In the genomic region with DNA sequence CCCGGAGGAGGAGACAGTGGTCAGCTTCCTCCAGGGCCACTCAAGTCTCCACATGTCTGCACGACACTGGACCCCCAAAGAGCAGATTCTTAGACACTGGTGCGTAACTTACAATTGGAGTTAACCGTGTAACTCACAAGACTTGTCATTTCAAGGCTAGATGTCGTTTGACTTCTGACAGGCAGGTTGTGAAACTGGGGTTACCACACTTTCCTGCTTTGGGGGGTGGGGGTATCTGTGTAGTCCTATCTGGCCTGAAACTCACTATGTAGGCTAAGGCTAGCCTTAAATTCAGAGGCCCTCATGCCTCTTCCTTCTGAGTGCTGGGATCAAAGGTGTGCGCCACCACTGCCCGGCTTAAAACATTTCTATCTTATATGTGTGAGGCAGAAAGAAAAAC, we compare ENCODE assay signal across 38 mouse cellular contexts. TPM values are rescaled to one million over a fixed set of nuclear protein-coding genes. Genes with fewer than 3 reads are reported as not detected.
"Had no signal": no experiment of that assay in that cellular context is flagged by ENCODE, and none has a peak within 500 bp of the region (broad histone marks: within the 10 kb centered on the region; RNA-seq: fewer than 3 reads in every experiment).

No protein-coding gene starts in this region.

- H3K4me1 ChIP-seq: hindbrain, embryonic 12.5 days had no signal

- H3K36me3 ChIP-seq: heart, embryonic 10.5 days; heart, embryonic 12.5 days; hindbrain, embryonic 10.5 days; hindbrain, embryonic 12.5 days; intestine, embryonic 15.5 days; limb, embryonic 10.5 days; limb, embryonic 12.5 days; liver, embryonic 12.5 days had no signal

- DNase-seq: forebrain, postnatal 0 days; gastrocnemius, postnatal 14 days; gastrocnemius, postnatal 36 days; heart, adult 18-20 months; heart, postnatal 10 days; heart, postnatal 4 days; kidney, adult 11 months; kidney, adult 8-10 months; kidney, postnatal 10 days; kidney, postnatal 25 days had no signal

- H3K4me3 ChIP-seq: heart, embryonic 12.5 days; hindbrain, embryonic 12.5 days; intestine, embryonic 15.5 days; layer of hippocampus, adult 2 months; limb, embryonic 12.5 days; liver, embryonic 12.5 days had no signal

- ATAC-seq: forebrain, postnatal 0 days; hindbrain, embryonic 16.5 days; inflammation-experienced regulatory T-cells, adult 6 months had no signal

- H3K4me2 ChIP-seq: heart, embryonic 12.5 days; hindbrain, embryonic 14.5 days had no signal

- H3K27ac ChIP-seq: heart, embryonic 10.5 days; hindbrain, embryonic 10.5 days; hindbrain, embryonic 12.5 days; hindbrain, embryonic 14.5 days; intestine, embryonic 15.5 days; layer of hippocampus, adult 2 months; limb, embryonic 10.5 days; limb, embryonic 12.5 days; liver, embryonic 12.5 days had no signal

- H3K9ac ChIP-seq: forebrain, postnatal 0 days; heart, embryonic 12.5 days; hindbrain, embryonic 12.5 days; hindbrain, embryonic 14.5 days; intestine, embryonic 15.5 days; liver, embryonic 12.5 days had no signal

- H3K9me3 ChIP-seq: heart, embryonic 10.5 days; heart, embryonic 12.5 days; hindbrain, embryonic 12.5 days; intestine, embryonic 15.5 days; limb, embryonic 10.5 days; liver, embryonic 12.5 days had no signal

RNA-seq across cellular contexts. Expression of a gene that starts 2.0 kb away (rescaled TPM):
- total RNA-seq: forebrain, postnatal 0 days; gastrocnemius, adult 18-20 months; gastrocnemius, adult 8-10 months; gastrocnemius, postnatal 14 days; gastrocnemius, postnatal 36 days; heart, adult 18-20 months; heart, adult 8-10 months; heart, postnatal 10 days; heart, postnatal 25 days; heart, postnatal 4 days; layer of hippocampus, adult 2 months; layer of hippocampus, postnatal 10 days; layer of hippocampus, postnatal 25 days; left cerebral cortex, adult 18-20 months; left cerebral cortex, adult 8-10 months; left cerebral cortex, postnatal 10 days; left cerebral cortex, postnatal 25 days had no signal
- polyA plus RNA-seq: forebrain, postnatal 0 days; heart, embryonic 12.5 days; heart, embryonic 14.5 days; heart, embryonic 16.5 days; hindbrain, embryonic 10.5 days; hindbrain, embryonic 12.5 days; hindbrain, embryonic 14.5 days; hindbrain, embryonic 16.5 days; intestine, embryonic 15.5 days; kidney, embryonic 14.5 days; kidney, embryonic 16.5 days; limb, embryonic 10.5 days; limb, embryonic 12.5 days; liver, embryonic 12.5 days had no signal

RNA-seq across cellular contexts. Expression of a gene that starts 16.7 kb away (rescaled TPM):
- total RNA-seq: forebrain, postnatal 0 days; gastrocnemius, adult 18-20 months; gastrocnemius, adult 8-10 months; gastrocnemius, postnatal 14 days; gastrocnemius, postnatal 36 days; heart, adult 18-20 months; heart, adult 8-10 months; heart, postnatal 10 days; heart, postnatal 25 days; heart, postnatal 4 days; layer of hippocampus, adult 2 months; layer of hippocampus, postnatal 10 days; layer of hippocampus, postnatal 25 days; left cerebral cortex, adult 18-20 months; left cerebral cortex, adult 8-10 months; left cerebral cortex, postnatal 10 days; left cerebral cortex, postnatal 25 days had no signal
- polyA plus RNA-seq: forebrain, postnatal 0 days; heart, embryonic 10.5 days; heart, embryonic 12.5 days; heart, embryonic 14.5 days; heart, embryonic 16.5 days; hindbrain, embryonic 10.5 days; hindbrain, embryonic 12.5 days; hindbrain, embryonic 14.5 days; hindbrain, embryonic 16.5 days; inflammation-experienced regulatory T-cells, adult 6 months; intestine, embryonic 15.5 days; kidney, embryonic 14.5 days; kidney, embryonic 16.5 days; limb, embryonic 10.5 days; limb, embryonic 12.5 days; limb, embryonic 14.5 days; liver, embryonic 12.5 days had no signal

RNA-seq across cellular contexts. Expression of a gene that starts 28.0 kb away (rescaled TPM):
- total RNA-seq: forebrain, postnatal 0 days; gastrocnemius, adult 18-20 months; gastrocnemius, adult 8-10 months; gastrocnemius, postnatal 14 days; gastrocnemius, postnatal 36 days; heart, adult 18-20 months; heart, adult 8-10 months; heart, postnatal 10 days; heart, postnatal 25 days; heart, postnatal 4 days; layer of hippocampus, adult 2 months; layer of hippocampus, postnatal 10 days; layer of hippocampus, postnatal 25 days; left cerebral cortex, adult 18-20 months; left cerebral cortex, adult 8-10 months; left cerebral cortex, postnatal 10 days; left cerebral cortex, postnatal 25 days had no signal
- polyA plus RNA-seq: forebrain, postnatal 0 days; heart, embryonic 14.5 days; hindbrain, embryonic 10.5 days; hindbrain, embryonic 12.5 days; hindbrain, embryonic 14.5 days; hindbrain, embryonic 16.5 days; inflammation-experienced regulatory T-cells, adult 6 months; kidney, embryonic 14.5 days; kidney, embryonic 16.5 days; limb, embryonic 10.5 days; limb, embryonic 12.5 days had no signal

RNA-seq across cellular contexts. Expression of a gene that starts 42.9 kb away (rescaled TPM):
- total RNA-seq: gastrocnemius, adult 18-20 months; gastrocnemius, adult 8-10 months; gastrocnemius, postnatal 14 days; gastrocnemius, postnatal 36 days; heart, adult 18-20 months; heart, adult 8-10 months; heart, postnatal 10 days; heart, postnatal 25 days; heart, postnatal 4 days had no signal
- polyA plus RNA-seq: gonadal fat pad, adult 2 months had no signal
